Mouse (Mus musculus) A20 (cell line): Measurements from ENCODE around the gene Cog2.
A peak's percentile ranks its signal among the peaks of the same experiment; 100 is the strongest.

Source experiments
- DNase-seq: peaks from one replicate; pipeline ENCODE4 v3.0.0-alpha.2; 2011; ENCODE audit warnings: low read depth, low spot score

Cog2 gene

DNA sequence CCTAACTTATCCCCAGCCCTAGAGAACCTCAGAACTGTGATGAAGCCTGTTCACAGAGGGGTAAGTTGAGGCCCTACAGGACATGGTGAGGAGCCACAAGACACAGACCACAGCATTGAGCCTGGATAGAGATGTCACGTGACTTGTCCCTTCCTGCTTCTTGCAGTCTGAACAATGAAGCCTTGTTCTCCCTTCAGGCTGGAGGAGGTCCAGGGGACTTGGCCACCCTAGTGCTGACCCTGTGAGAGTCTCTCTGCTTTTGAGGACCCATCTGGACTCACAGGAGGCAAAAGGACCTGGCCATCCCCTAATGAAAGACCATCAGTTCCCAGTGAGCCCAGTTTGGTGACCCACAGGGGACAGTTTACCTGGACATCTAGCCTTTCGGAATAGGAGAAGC is 48.5 kb downstream of the Cog2 start:
- no peak for DNase-seq

DNA sequence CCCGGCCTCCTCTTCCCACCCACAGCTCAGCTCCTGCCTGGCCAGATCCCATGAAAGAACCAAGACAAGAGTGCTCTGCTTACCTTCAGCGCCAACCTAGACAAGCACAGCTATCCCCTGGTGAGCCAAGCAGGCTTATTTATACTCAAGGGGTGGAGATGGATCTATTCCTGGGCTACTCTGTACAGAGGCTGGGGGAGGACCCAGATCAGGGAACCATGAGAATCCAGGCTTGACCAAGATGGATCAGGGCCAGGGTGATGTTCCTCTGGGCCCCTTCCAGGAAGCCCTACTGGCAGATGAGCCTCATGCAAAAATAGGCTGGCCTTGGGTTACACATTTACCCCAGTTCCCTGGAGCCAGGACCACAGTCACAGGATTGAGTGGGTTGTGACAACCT is 49.0 kb downstream of the Cog2 start, which contains the start of gene Agt:
Gene Agt (minus strand): TSS at position 114 of the 400 bp plus-strand sequence.
- DNase-seq, result no peak

GRCm38 (mm10) chr8:124571732-124572429 is 51.3 kb downstream of the Cog2 start:
- DNase-seq, result no peak

DNA sequence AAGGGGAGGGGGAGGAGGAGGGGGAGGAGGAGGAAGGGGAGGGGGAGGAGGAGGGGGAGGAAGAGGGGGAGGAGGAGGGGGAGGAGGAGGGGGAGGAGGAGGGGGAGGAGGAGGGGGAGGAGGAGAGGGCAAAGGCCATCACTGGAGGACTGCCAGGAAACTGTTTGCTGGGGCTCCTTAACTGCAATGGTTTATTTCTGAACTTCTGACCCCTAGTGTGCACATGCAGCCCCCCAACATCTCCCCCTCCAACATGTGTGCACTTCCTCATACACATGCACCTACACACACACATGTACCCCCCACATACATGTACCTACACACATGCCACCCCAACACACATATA is 51.8 kb downstream of the Cog2 start:
- DNase-seq, result no peak

DNA sequence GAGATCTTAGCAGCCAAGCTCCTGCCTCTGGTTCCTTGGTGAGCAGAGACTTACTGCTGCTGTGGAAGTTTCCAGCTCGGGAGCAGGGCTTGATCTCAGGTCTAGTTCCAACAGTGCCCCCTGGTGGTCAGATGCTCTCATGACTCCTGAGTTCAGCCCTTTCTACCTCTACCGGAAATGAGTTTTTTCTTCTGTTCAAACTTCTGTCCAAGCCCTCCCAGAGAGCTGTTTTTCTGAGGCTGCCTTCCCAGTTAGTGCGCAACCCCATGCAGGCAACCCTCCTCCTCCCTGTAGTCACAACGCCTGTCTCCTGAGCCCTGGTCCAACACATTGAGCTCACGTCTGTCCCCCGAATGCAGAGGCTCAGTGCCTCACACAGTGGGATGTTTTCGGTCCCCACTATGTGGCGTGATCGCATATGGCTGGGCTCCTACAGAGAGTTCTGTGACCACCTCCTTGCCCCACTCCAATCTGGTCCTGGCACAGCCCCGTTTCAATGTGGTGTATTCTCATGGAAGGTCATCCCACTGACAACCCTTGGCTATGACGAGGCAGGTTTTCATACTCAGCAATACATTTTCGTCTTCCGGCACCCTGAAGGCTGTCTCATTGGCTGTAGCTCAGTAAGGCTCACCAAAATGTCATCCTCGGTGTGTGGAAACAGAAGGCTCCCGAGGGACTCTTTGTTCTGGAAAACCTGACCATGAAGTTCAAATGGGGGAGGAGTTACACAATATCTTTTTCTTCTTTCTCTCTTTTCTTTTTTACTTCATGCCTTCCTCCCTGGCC is 53.2 kb downstream of the Cog2 start:
- DNase-seq, result peak; percentile 79

DNA sequence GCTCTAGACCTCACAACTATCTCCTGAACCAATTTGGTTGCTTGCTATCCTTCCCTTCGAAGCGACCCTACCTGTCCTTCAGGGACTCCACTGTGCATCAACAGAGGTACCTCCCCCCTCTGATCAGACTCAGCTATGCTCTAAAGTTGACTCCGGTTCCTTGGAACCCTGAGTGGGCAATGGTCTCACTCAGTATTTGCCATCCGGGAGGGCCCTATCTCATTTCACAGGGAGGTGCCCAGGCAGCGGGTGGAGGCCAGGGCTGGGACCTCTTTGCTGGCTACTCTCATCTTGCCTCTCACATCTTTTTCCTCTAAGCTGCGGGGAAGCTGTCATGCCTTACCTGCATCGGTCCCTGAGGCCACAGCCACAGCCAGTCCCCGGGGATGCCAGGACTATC is 55.2 kb downstream of the Cog2 start, which contains the start of gene Capn9:
Gene Capn9 (plus strand): TSS at position 301 of the 400 bp plus-strand sequence.
- no peak for DNase-seq

DNA sequence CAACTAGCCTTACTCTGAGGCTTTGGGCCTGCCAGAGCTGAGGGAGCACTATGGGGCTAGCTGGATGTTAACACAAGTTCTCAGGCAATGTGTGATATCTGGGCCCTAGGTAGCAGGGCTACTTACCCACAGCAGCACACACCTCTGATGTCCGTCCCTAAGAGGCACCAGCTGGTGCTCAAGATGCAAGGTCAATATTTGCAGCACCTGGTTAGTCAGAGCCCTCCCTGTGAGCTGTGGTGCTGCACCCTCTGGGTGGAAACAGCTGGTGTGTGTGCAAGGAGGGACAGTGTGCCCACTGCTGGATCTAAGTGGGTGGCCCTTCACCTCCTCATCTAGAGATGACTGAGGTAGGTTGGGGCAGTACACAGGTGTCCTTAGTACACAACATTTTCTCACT is 56.2 kb downstream of the Cog2 start:
- no peak for DNase-seq

DNA sequence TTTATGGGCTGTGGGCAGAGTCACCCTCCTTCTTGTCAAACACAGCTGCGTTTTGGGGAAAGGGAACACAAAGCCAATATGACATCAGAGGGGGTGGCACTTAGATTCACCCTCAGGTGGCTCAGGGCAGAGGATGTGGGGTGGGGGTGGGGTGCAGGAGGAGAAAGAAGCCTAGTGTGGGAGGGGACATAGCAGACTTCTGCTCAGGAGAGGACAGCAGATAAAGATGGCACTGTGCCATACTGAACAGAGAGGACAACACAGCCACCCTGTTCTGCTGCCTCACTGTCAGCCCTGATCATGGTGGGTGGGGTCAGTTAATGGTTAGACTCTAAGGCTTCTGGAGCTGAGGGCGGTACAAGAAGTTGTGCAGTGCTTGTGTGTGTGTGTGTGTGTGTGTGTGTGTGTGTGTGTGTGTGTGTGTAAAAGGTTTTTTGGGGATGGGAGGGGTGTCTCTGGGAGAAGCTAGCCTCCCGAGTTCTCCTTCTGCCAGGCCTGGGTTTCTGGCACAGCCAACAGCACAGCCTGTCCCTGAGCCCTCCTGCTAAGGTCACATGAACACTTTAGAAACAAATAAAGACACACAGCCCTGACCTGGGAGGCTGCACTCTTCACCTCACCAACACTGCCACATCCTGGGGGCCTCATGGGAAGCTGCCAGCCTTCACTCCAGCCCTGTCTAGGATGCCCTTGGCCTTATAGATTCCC is 65.3 kb downstream of the Cog2 start:
- DNase-seq, result peak; percentile 23

GRCm38 (mm10) chr8:124586556-124586955 is 66.0 kb downstream of the Cog2 start:
- peak; percentile 60 for DNase-seq

DNA sequence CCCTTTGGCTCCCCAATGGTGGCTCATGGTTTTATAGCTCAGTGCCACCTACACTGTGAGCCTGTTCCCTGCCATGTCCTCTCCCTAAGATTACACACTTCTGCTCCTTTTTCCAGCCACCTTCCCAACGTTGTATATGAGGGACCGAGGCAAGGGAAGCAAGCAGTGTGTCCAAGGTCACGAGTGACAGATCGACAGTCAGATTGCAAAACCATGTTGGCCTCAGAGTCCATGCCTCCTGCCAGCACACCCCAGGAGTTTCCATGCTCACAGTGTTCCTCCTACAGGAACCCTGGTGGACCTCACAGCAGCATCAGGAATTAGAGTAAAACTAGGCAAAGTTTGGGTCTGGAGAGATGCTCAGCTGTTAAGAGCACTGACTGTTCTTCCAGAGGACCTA is 68.8 kb downstream of the Cog2 start:
- no peak for DNase-seq
